Mouse (Mus musculus): ENCODE data around the gene Nub1. TPM values are rescaled to one million over a fixed set of nuclear protein-coding genes. Genes with fewer than 3 reads are reported as not detected.

Gene Nub1
- polyA plus RNA-seq, 1 experiment from 2014 or later, result 26.6 TPM

DNA sequence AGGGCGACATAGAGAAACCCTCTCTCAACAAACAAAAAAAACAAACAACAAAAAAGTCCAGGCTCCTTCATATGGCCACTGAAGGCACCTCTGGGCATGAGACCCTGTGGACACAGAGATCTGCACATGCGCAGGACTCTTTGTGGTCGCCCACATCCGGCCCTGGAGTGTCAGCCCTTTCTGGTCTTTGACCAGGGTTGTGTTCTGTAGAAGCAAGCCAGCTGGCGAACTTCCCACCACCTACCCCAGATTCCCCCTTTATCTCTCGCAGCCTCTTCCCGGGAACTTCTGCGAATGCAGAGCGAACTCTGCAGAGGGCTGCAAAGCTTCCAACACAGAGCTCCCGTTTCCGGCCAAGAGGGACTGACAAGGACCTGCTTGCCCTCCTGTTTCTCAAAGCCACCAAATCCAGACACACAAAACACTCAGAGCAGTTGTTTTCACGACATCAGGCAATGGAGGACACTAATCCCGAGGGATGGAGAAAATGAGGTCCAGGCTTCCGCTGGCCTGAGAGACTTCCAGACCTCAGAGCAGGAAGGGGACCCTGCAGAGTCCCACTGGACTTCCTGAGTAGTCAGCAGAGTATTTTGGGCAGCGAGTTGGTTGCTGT lies 53.9 kb downstream of the Nub1 start:
- ATAC-seq (replicated peaks; ENCODE audit: low FRiP score), result peak; percentile 39; the same call in 1 of the 2 replicates
- Histone ChIP-seq H3K27ac (ENCODE audit: low read depth, low read length) (peak overlapping the region; percentile 50), H3K4me1 (replicated peaks; ENCODE audit: control insufficient read depth, insufficient read depth, low read length) (peaks cover 5% of the 10 kb centered on the region; the same call in 1 of the 2 replicates), H3K9ac (ENCODE audit: low read depth, low read length) (no peak overlapping the region), H3K36me3 (ENCODE audit: control insufficient read depth, insufficient read depth, low read length) (no peaks in the 10 kb centered on the region), H3K4me3 (ENCODE audit: low read depth, low read length) (no peak overlapping the region), H3K27me3 (replicated peaks; ENCODE audit: control insufficient read depth, insufficient read depth, low read length) (no peaks in the 10 kb centered on the region), H3K9me3 (ENCODE audit: control insufficient read depth, low read length) (no peaks in the 10 kb centered on the region), H3K4me2 (peak overlapping the region; percentile 13)
- 20% methylated on average over 15 of the region's 15 CpGs for WGBS
- DNase-seq (ENCODE audit: low spot score), result peak; percentile 58

DNA sequence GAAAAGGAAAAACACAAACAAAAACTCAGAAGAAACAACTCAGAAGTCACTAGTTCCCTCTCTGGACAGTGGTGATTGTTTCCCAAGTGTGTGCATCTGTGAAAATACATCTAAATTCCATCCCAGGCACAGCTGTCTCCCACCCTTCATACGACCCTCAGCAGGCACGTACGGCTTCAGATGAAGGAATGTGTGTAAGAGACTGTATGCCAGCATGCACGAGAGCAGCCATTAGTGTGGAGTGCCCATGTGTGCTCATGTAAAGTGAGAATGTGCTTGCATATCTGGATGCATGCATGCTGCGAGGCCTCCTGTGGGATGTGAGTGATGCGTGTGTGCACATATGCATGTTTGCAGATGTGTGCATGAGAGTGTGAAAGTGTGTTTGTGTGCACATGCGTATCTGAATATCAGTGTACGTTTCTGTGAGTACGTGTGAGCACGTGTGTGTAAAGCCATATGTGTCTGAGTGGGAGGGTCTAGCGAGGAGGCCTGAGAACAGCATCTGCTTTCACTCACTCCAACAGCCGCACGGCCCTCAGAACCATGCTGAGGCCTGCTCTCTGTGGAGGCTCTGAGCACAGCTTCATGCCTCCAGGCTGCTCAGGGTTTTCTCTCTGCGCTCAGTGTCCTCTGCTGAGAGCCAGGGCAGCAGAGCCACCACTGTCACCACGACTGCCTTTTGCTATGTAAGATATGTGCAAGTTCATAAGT lies 56.0 kb downstream of the Nub1 start:
- Histone ChIP-seq H3K4me1 (replicated peaks; ENCODE audit: control insufficient read depth, insufficient read depth, low read length) (peaks cover 3% of the 10 kb centered on the region; the same call in 1 of the 2 replicates), H3K4me2 (no peak overlapping the region), H3K9me3 (ENCODE audit: control insufficient read depth, low read length) (no peaks in the 10 kb centered on the region), H3K4me3 (ENCODE audit: low read depth, low read length) (no peak overlapping the region), H3K27ac (ENCODE audit: low read depth, low read length) (no peak overlapping the region), H3K9ac (ENCODE audit: low read depth, low read length) (no peak overlapping the region), H3K36me3 (ENCODE audit: control insufficient read depth, insufficient read depth, low read length) (no peaks in the 10 kb centered on the region), H3K27me3 (replicated peaks; ENCODE audit: control insufficient read depth, insufficient read depth, low read length) (no peaks in the 10 kb centered on the region)
- 77% methylated on average over 15 of the region's 15 CpGs for WGBS
- ATAC-seq (replicated peaks; ENCODE audit: low FRiP score) (no peak), DNase-seq (ENCODE audit: low spot score) (no peak)

DNA sequence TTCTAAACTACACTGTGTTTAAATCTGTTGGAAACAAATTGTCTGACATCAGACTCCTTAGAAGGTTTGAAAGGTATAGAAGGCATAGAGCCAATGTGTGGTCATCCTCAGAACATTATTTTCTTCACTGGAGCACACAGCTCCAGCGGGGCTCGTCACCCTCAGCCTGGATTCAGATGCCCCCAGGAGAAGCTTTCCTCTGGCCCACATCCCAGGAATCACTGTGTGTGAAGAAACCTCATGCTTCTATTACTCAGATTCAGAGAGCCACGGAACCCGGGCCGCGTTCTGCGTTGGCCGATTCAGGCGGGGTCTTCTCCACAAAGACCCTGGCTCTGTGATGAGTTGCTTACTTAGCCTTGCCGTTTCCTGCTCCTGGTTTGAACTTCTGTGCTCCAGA lies 58.6 kb downstream of the Nub1 start:
- 90% methylated on average over 10 of the region's 10 CpGs for WGBS
- no peak overlapping the region for H3K9ac ChIP-seq (ENCODE audit: low read depth, low read length)
- DNase-seq (ENCODE audit: low spot score), result no peak
- no peaks in the 10 kb centered on the region for H3K36me3 ChIP-seq (ENCODE audit: control insufficient read depth, insufficient read depth, low read length)
- no peaks in the 10 kb centered on the region for H3K9me3 ChIP-seq (ENCODE audit: control insufficient read depth, low read length)
- H3K27ac ChIP-seq (ENCODE audit: low read depth, low read length), result no peak overlapping the region
- no peaks in the 10 kb centered on the region for H3K27me3 ChIP-seq (replicated peaks; ENCODE audit: control insufficient read depth, insufficient read depth, low read length)
- H3K4me2 ChIP-seq, result no peak overlapping the region
- H3K4me1 ChIP-seq (replicated peaks; ENCODE audit: control insufficient read depth, insufficient read depth, low read length), result peaks cover 7% of the 10 kb centered on the region
- H3K4me3 ChIP-seq (ENCODE audit: low read depth, low read length), result no peak overlapping the region
- no peak for ATAC-seq (replicated peaks; ENCODE audit: low FRiP score)

DNA sequence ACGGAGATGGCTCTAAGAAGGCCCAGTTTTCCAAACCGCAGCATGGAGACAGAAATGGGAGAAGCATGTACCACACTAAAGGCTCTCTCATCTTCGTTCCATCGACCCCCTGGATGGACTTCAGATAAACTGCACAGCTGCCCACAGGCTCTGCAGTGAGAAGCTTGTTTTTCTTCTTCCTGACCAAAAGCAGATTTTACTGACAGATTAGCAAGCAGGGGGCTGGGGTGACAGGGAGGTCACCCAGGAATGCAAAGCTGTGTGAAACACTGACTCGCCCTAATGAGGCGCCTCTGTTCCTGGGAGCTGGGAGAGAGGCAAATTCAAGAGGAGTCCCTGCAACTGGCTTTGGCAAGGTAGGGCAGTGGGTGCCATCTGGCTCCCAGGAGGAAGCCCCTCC lies 62.2 kb downstream of the Nub1 start:
- peaks cover 24% of the 10 kb centered on the region for H3K4me1 ChIP-seq (replicated peaks; ENCODE audit: control insufficient read depth, insufficient read depth, low read length)
- ATAC-seq (replicated peaks; ENCODE audit: low FRiP score) (no peak), DNase-seq (ENCODE audit: low spot score) (no peak)
- H3K27ac ChIP-seq (ENCODE audit: low read depth, low read length), result no peak overlapping the region
- no peak overlapping the region for H3K9ac ChIP-seq (ENCODE audit: low read depth, low read length)
- no peaks in the 10 kb centered on the region for H3K27me3 ChIP-seq (replicated peaks; ENCODE audit: control insufficient read depth, insufficient read depth, low read length)
- no peaks in the 10 kb centered on the region for H3K36me3 ChIP-seq (ENCODE audit: control insufficient read depth, insufficient read depth, low read length)
- H3K9me3 ChIP-seq (ENCODE audit: control insufficient read depth, low read length), result no peaks in the 10 kb centered on the region
- H3K4me3 ChIP-seq (ENCODE audit: low read depth, low read length), result no peak overlapping the region
- H3K4me2 ChIP-seq, result no peak overlapping the region
- WGBS, result 21% methylated on average over 6 of the region's 6 CpGs

DNA sequence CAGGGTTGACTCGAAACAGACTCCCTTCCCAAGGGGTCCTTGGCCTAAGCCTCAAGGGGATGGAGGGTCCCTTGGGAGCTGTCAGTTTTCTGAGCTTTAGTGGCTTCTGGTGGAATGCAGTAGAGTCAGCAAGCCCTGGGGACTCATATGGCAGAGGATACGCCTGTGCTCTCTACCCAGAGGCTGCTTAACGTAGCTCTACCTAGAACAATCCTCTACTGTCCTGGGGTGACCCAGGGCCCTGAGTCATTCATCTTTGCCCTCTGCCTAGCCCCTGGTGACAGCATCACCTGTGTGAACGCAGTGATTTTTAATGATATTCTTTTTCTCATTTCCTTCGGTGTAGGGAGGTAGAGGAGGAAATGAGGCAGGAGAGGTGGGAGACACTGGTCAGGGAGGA lies 64.4 kb downstream of the Nub1 start:
- Histone ChIP-seq H3K9me3 (ENCODE audit: control insufficient read depth, low read length) (no peaks in the 10 kb centered on the region), H3K27me3 (replicated peaks; ENCODE audit: control insufficient read depth, insufficient read depth, low read length) (no peaks in the 10 kb centered on the region), H3K4me1 (replicated peaks; ENCODE audit: control insufficient read depth, insufficient read depth, low read length) (peaks cover 24% of the 10 kb centered on the region), H3K36me3 (ENCODE audit: control insufficient read depth, insufficient read depth, low read length) (no peaks in the 10 kb centered on the region), H3K9ac (ENCODE audit: low read depth, low read length) (0 out of 2 replicates have a peak overlapping the region, but pooled peaks have one; percentile 7), H3K4me2 (peak overlapping the region; percentile 77), H3K27ac (ENCODE audit: low read depth, low read length) (no peak overlapping the region), H3K4me3 (ENCODE audit: low read depth, low read length) (peak overlapping the region; percentile 61; the same call in 1 of the 2 replicates)
- ATAC-seq (replicated peaks; ENCODE audit: low FRiP score) (no peak), DNase-seq (ENCODE audit: low spot score) (no peak)
- WGBS, result 61% methylated on average over 5 of the region's 5 CpGs

DNA sequence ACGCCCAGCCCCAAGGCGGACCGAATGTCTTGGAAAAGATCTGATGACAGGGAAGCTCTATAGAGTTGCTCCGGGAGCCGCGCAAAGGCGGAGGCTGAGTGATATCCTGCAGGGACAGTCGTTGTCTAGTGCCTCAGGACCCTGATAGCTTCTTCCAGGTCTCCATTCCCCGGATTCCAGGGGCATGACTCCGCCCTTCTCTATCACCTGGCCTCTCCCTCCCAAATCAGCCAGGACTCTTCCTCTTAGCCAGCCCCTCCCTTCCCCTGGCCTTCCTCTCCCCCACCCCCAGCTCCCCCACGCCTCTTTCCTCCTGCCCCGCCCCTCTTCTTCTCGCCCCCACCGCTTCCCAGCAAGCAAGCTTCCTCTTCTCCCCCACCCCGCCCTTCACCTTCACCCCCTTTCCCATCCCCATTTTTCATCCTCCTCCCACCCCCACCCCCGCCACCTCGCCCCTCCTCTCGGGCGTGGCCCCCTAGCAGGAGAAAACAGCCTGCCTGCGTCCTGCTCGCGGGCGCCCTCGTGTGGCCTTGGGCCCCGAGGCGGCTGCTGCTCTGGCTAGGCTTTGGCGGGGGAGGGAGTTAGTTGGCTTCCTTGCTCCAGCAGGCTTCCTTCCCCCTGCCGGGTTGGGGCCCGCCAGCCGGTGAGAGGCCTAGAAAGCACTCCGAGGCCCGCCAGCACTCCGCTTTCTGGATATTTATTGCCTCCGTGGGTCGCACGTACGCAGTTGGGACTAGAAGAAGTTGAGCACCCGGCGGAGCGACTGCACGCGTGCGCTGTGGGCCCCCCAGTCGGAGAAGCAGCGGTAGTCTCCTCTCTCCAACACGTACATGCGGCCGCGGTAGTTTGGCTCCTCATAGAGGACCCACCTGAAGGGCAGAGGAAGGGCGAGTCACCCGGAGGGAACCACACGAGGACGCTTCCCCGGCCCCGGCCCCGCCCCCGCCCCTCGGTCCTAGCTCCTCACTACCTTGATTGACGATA lies 65.3 kb downstream of the Nub1 start:
- peak overlapping the region; percentile 61 for H3K4me3 ChIP-seq (ENCODE audit: low read depth, low read length)
- peak overlapping the region; percentile 60 for H3K9ac ChIP-seq (ENCODE audit: low read depth, low read length)
- H3K27me3 ChIP-seq (replicated peaks; ENCODE audit: control insufficient read depth, insufficient read depth, low read length), result no peaks in the 10 kb centered on the region
- DNase-seq (ENCODE audit: low spot score), result peak; percentile 96
- peak overlapping the region; percentile 49 for H3K27ac ChIP-seq (ENCODE audit: low read depth, low read length)
- peak; percentile 73 for ATAC-seq (replicated peaks; ENCODE audit: low FRiP score)
- H3K4me1 ChIP-seq (replicated peaks; ENCODE audit: control insufficient read depth, insufficient read depth, low read length), result peaks cover 24% of the 10 kb centered on the region
- peak overlapping the region; percentile 77 for H3K4me2 ChIP-seq
- H3K36me3 ChIP-seq (ENCODE audit: control insufficient read depth, insufficient read depth, low read length), result no peaks in the 10 kb centered on the region
- no peaks in the 10 kb centered on the region for H3K9me3 ChIP-seq (ENCODE audit: control insufficient read depth, low read length)
- 1% methylated on average over 59 of the region's 59 CpGs for WGBS

DNA sequence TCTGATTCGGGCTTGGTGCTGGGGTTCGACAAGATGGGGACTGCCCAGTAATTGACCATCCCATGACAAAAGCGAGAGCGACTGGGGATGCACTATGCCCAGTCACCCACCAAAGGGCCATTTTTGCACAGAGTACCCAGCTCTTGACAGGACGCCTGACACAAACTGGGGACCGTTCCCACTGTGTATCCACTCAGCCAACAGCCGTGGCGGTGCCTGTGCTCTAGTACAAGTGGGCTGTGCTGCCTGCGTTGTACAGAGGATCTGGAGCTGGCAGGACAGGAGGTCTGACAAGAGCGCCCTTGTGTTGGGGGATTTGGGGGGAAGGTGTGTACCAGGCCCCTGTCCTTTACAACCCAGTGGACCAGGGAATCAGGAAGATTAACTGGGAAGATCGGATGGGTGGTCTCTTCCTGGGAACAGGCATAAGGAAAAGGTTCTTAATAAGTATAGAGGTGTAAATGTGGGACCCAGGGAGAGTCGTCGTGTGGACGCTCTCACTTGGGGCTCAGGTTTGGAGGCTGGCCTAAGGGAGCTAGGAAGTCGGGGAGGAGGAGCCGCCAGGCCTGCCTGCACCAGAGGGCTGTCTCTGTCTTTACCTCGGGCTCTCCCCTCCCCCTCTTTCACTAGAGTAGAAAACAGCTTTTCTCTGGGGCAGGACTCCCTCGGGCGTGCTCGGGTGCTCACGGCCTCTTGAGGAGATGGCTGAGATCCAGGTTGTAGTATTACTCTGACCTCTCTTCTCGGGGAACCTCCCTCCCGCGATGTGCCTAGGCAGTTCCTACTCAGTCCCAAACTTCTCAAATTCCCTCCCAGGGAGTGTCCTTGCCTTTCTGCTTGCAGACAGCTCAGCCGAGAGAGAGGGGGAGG lies 66.2 kb downstream of the Nub1 start:
- DNase-seq (ENCODE audit: low spot score) (peak; percentile 70), ATAC-seq (replicated peaks; ENCODE audit: low FRiP score) (peak; percentile 42)
- H3K4me2 ChIP-seq, result peak overlapping the region; percentile 77
- H3K4me3 ChIP-seq (ENCODE audit: low read depth, low read length), result peak overlapping the region; percentile 61
- WGBS, result 5% methylated on average over 25 of the region's 25 CpGs
- peaks cover 24% of the 10 kb centered on the region for H3K4me1 ChIP-seq (replicated peaks; ENCODE audit: control insufficient read depth, insufficient read depth, low read length)
- no peaks in the 10 kb centered on the region for H3K36me3 ChIP-seq (ENCODE audit: control insufficient read depth, insufficient read depth, low read length)
- peak overlapping the region; percentile 49 for H3K27ac ChIP-seq (ENCODE audit: low read depth, low read length)
- H3K27me3 ChIP-seq (replicated peaks; ENCODE audit: control insufficient read depth, insufficient read depth, low read length), result no peaks in the 10 kb centered on the region
- H3K9me3 ChIP-seq (ENCODE audit: control insufficient read depth, low read length), result no peaks in the 10 kb centered on the region
- peak overlapping the region; percentile 60 for H3K9ac ChIP-seq (ENCODE audit: low read depth, low read length)

DNA sequence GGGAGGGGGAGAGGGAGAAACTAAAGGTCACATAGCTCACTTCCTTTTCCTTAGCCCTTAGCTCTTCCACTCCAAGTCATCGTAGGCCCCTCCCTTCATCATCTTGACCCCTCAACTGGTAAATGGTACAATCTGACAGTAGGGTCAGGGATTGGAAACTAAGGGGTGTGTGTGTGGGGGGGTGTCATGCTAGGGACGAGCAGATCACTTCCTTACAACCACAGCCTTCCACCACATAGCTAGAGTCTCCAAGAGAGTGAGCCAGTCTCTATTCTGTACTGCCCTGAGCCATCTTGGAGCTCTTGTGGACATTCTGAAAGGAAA lies 66.8 kb downstream of the Nub1 start:
- H3K27ac ChIP-seq (ENCODE audit: low read depth, low read length), result peak overlapping the region; percentile 49; the same call in 1 of the 2 replicates
- no peak for ATAC-seq (replicated peaks; ENCODE audit: low FRiP score)
- H3K4me2 ChIP-seq, result peak overlapping the region; percentile 77

More for the DNA sequence above, 66.8 kb downstream of the Nub1 start:
- Histone ChIP-seq H3K9me3 (ENCODE audit: control insufficient read depth, low read length) (no peaks in the 10 kb centered on the region), H3K36me3 (ENCODE audit: control insufficient read depth, insufficient read depth, low read length) (no peaks in the 10 kb centered on the region), H3K4me1 (replicated peaks; ENCODE audit: control insufficient read depth, insufficient read depth, low read length) (peaks cover 23% of the 10 kb centered on the region), H3K9ac (ENCODE audit: low read depth, low read length) (no peak overlapping the region), H3K4me3 (ENCODE audit: low read depth, low read length) (peak overlapping the region; percentile 61; the same call in 1 of the 2 replicates), H3K27me3 (replicated peaks; ENCODE audit: control insufficient read depth, insufficient read depth, low read length) (no peaks in the 10 kb centered on the region)
- DNase-seq (ENCODE audit: low spot score), result no peak
- 2% methylated on average over 2 of the region's 2 CpGs for WGBS
